Mouse (Mus musculus) right cerebral cortex, postnatal 14 days (tissue): ENCODE measurements at regions not wholly inside any gene's neighbourhood (a gene's known extent, or its start where the extent isn't known, plus 50 kb on each side); places are given as distances from the start of the nearest gene placed in this dataset.

Experiments used
- DNase-seq: peaks from one replicate; pipeline ENCODE4 v3.0.0; 2022

DNA sequence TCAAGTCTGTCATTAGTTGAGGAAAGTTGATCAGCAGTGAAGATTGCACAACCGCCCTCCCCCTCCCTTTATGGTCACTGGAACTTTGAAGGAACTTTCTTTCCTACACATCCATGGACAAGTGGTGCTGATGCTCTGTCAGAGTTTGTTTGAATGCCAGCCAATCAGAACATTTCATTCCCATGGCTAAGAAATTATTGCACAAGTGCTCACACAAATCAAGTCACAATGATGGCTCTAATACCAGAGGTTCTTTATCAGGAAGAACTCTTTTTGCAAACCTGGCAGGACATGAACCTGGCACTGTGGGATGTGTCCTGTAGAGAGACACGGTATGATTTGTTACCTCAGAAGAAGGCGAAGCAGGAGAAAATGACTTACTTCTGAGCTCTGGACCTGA, 54.3 kb upstream of the Spry2 start:
- DNase-seq, result no peak

DNA sequence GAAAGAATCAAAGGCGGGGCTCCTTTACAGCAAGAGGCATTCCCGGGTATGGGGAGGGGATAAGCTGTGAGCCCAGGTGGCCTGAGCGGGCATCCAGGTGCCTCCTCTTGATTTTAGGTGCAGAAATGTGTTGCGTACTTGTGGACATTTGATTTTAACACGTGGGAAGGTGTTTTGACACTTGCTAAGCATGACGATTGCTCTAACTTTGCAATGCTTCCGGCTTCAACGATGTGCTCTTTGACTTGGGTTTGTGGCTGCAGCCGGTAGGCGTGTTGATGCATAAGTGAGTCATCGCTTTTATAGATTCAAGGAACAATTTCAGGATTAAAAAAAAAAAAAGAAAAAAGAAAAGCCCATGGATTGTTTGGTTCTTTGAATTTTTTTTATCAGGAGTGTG, 58.5 kb upstream of the Spry2 start:
- no peak for DNase-seq

DNA sequence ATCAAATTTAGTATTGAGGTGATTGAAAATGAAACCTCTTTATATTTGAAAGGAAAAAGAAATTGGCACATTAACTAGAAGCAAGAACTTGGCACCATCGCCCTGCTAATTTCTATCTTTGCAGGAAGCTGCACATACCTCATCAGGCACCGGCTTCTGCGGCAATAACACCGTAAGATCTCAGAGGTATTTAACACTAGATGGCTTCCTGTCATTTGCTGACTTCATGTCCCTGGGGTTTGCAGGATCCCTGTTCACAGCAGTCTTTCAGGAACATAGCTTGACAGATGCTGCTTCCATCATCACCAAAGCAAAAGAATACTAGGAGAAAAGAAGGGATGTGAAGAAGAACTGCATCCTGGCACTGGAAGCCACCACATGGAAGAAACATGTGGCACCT, 60.2 kb upstream of the Spry2 start:
- DNase-seq, result no peak

DNA sequence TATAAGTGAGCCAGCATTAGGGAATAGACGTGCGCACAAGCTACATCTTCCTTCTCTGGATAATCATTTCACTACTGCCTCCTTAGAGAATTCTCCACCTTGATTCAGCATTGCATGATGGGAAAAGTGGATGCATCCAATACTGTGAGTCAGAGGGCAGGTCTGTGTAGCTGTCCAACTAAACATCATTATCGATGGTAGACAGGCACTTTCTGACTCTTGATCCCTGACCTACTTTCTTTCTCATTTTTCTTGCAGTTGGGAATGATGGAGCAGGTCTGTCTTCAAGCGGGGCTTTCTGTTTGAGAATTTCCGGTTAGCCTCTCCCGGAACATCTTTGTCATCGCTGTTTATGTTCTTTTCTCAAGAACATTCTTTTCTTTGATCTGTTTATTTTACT, 61.4 kb upstream of the Spry2 start:
- no peak for DNase-seq

DNA sequence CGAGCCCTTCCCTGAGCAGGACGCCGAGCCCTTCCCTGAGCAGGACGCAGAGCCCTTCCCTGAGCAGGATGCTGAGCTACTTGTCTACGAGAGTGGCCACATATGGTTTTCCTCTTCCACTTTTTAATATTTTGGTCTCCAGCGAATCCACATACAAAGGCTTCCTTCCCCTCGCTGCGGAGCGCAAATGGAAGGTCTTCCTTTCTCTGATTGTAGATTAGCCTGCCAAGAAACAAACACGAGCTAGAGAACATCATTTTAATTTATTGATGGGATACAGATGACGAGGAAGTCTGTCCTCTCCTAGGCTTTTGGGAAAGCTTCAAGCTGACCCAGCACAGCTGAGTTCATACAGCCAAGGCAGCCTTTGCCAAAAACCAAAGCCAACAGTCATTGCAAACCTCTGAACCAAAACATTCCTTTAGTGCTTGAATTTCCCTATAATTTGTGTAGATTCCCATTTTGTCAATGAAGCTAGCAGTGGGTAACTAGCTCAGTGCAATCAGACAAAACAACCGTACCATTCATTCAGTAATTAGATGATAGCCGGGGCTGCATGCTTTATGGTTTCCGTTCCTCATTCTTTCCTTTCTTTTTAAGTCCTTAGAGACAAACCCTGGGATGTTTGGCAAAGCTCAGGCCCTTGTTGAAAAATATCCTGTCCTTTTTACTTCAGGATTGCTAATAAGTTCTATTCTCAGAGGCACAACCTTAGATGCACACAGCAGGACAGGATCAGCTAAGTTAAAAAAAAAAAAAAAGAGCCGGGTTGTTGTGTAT, 83.1 kb upstream of the Spry2 start:
- no peak for DNase-seq

DNA sequence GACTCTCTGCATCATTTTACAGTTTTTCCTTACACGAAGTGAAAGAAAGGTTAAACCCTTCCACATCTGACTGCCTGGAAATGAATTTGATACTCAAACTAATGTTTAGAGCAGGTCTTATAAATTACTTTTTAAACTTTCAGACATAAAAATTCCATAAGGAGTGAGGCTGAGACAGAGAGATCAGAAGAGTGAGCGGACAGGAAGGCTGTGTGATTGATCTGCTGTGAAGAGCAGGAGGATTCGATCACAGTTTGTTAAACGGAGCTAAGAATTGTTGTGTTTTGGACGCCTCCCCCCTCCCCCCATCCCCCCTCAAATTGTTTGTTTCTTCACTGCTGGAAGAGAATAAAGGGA, 83.7 kb upstream of the Spry2 start:
- no peak for DNase-seq

DNA sequence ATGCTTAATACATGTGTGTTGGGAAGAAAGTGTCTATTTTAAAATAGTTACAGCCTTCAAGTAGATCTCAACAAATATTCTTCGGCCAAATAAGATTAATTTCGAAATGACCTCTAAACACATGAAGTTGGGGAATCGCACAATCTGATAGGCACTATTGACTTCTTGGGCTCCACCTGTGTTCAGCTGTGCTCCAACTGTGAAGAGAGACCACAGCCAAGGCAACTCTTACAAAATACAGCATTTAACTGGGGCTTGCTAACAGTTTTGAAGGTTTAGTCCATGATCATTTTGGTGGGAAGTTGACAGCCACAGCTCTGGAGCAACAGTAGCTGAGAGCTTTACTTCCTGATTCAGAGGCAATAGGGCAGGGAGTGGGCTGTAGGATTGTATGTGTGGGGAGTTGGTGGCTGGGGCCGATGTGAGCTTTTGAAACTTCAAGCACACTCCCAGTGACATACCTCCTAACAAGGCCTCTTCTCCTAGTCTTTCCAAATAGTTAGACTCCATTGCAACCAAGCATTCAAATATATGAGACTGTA, 90.8 kb upstream of the Spry2 start:
- DNase-seq, result no peak

DNA sequence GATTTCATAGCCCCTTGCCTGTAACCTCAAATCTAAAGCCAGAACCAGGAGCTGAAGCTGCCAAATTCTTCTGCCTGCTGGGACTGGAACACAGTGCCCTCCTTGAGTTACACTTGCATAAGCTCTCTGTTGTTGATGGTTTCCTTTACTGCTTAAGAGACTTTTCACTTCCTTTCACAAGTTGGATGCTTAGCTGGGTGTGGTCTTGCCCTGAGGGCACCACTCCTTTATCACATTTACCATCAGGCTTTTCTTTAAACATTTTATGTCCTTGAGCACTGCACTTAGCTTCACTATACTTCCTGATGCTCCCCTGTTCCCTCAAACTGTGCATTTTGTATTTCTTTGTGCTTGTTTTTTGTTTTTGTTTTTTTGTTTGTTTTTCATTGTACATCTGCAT, 92.1 kb upstream of the Spry2 start:
- no peak for DNase-seq

DNA sequence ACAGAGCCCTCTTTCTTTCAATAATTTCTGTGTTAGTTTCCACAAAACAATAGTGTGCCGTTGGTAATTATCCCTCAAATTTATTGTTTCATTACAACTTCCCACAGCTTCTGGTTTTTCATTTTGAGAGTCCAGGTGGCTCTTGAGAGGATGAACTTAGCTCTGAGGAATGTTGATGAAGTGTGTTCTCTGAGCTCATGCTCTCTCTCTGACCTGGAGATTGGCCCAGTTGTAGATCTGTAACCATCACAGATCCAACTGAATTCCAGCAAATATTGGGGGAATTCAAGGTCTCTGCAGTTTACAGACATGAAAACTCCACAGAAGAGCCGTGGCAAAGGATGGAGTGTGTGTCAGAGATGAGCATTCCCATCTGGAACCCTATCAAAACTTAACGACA, 96.5 kb upstream of the Spry2 start:
- DNase-seq, result no peak

DNA sequence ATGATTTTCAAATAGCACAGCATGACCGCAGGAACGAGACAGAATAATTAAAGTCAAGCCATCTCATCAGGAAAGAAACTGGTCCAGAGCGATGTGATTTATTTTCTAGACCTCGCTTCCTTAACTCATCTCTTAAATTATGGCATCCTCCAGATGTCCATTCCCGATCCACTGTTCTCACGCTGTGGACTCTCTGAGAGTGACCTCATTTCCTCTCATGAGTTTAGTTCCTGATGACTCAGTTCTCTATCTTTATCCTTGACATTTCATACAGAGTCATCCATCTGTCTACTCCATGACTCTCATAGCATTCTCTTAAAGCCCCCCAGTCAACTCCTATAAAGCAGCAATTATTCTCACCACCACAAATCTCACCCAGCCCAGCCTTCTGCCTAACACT, 103.2 kb upstream of the Spry2 start:
- DNase-seq, result no peak

DNA sequence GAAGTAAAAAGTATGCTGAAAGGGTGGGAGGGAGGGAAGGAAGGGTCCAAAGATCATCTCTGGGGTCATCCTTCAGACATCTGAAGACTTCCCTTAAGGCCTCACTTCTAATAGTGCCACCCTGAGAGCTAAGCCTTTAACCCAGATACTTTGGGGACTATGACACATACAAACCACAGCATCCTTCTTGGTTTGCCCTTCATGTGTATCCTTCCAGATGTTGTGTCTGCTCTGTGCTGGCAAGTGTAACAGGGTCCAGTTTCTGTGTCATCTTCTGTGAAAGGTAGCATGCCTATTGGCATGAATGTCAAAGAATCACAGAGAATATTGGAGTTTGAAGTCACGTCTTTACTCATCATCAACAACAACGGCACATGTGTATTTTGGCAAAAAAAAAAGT, 98.2 kb upstream of the Trim52 start:
- no peak for DNase-seq

DNA sequence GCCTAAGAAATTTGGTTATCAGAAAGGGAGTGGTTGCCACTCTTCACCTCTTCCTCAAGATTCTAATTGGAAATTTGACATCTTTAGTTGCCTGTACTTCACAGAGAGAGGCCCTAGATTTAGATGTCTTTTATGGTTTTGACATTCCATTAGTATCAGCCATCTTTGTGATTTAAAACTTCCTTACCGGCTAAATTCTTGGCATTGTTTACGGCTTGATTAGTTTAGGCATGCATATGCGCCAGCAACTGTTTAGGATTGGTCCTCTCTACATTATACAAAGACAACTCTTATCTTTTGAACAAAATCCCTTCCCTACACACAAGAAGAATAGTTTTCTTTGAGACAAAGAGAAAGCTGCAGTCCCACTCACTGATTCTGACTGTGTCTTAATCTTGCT, 97.0 kb upstream of the Trim52 start:
- no peak for DNase-seq

DNA sequence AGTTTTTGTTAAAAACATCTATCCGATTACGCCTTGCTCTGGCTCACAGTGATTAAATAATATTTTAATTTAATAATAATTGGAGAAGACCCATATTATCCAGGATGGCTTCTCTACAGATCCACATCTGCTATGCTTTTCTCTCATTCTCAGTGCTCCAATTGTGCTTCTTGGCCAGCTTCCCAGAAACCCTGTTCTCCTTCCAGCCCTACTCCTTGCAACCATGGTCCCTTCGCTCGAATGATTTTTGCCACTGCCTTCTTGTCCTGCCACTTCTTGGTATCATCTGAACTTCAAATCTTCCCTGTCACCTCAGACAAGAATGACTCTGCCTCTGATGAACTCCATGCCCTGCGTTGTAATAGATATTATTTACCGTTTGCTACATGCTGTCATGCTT, 95.0 kb upstream of the Trim52 start:
- peak; percentile 12 for DNase-seq

DNA sequence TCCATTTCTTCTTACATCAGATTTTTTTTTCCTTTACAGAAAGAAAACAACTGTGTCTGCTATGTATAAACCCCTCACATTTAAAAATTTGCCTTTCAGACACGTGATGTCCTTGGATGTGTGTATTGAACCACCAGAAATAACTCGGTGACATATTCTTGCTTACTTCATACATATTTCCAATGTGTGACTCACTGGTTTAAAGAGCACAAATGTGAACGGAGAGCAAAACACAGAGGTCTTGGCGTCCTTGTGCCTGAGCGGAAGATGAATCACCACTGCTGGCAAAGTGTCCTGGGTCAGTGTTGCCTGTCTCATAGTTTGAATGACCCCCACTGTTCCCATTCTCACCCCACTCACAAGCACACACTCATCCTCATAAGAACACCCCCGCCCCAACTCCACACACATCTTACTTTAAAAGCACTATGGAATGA, 94.0 kb upstream of the Trim52 start:
- DNase-seq, result peak; percentile 6

DNA sequence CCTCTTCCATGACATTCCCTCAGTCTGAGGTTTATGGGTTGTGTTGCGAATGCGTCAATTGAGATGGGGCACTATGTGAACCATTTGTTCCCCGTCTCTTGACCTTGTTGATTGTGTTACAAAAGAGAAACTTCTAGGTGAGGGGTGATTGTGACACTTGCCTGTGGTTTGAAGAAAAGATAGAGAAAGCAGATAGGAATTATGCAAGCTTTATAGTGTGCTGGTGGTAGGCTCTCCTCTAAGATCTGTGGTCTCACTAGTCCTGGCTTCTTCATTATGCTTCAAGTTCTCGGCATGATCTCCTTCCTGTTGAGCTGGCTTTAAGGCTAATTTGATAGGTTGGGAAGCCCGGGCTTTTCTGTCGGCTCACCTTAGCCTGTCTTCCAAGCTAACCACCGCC, 83.2 kb upstream of the Trim52 start:
- DNase-seq, result no peak

DNA sequence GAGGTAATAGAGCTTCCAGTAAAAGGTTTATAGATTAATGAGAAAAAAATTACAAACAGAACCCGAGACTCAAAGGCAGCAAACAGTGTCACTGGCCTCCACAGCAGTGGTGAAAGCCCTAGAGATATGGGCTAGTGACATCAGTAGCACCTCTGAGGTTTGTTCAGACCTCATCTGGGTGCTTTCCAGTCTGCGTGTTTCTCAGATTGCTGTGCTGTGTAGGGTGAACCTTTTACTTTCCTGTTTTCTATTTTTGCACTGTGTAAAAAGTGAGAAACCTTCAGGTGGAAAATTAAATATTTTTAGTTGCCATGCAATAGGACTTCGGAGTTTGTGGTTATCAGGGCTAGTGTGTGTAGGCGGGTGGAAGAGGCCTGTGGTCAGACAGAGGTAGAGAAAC, 79.2 kb upstream of the Trim52 start:
- no peak for DNase-seq

DNA sequence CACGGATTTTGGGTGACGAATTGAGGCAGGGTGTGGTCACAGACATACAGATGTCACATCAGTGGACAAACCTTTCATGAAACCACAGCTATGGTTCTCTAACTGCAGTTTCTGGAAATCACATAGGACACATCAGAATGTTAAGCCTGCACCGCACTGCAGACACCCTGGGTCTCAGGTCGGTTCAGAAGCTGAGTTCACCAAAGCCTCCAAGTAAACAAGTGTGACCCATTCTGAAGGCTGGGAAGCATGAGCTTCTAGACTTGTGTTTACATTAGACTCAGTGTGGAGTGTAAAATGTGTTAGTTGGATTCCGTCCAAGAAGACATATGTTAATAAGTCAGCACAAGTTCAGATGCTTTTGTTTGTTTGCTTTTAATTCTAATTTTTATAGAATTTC, 78.3 kb upstream of the Trim52 start:
- no peak for DNase-seq

DNA sequence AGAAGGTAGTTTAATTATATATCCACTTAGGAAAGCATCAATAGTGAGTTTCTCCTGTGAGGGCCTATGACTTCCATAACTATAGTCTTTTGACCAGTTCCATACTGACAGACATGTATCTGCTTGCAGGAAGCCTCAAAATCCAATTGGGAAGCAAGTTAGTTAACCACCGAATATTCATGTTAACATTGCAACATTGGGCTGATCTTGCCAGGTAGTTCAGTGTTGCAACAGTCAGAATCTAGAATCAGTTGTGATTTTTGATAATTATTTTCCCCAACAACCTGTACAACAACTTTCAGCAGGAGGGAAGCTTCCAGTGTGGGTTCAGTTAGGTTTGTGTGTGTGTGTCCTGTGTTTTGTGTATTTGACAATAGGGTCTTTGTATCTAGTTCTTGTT, 74.9 kb upstream of the Trim52 start:
- DNase-seq, result no peak

DNA sequence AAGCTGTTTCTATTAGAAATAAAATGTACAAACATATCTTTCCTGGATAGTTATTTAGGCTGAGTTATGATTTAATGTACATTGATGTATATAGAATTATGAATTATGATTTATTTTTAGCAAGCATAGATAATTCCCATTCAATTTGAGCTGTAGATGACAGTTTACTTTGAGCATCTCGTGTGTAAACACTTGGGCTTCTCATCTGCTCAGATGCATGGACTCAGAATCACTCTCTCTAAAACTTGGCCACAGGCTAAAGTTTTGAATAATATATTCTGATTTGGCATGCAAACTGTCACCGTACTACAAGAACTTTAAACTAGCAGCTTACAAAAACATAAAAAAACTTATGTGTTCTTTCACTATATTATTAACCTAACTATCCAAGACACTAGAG, 72.2 kb upstream of the Trim52 start:
- no peak for DNase-seq

DNA sequence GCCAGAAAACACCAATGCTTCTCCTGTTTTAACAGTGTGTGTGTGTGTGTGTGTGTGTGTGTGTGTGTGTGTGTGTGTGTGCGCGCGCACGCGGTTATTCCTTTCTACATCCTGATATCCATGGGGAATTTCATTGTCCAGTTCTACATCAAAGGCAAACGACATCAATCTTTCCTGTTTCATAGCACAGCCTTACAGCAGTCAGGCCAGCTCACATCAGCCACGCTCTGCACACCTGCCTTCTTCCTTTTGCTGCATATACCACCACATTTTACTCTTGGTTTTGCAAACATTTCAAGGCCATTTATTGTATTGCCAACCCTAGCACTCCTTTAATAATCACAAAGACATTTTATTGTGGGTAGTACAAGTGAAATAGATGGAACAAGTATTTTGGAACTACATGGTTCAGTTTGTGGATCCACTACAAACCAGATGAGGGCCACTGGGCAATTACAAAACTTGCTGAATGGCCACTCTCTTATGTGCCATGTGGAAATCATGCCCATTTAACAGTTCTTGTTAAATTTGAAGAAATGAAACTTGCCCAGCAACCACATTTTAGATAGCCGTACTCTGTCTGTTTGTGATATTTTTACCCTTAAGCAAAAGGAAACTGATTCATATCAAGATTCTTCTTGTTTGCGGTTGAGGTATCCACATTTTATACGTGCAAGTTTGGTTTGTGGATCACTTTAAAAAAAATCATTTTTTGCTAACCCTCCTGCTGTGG, 70.9 kb upstream of the Trim52 start:
- DNase-seq, result no peak

DNA sequence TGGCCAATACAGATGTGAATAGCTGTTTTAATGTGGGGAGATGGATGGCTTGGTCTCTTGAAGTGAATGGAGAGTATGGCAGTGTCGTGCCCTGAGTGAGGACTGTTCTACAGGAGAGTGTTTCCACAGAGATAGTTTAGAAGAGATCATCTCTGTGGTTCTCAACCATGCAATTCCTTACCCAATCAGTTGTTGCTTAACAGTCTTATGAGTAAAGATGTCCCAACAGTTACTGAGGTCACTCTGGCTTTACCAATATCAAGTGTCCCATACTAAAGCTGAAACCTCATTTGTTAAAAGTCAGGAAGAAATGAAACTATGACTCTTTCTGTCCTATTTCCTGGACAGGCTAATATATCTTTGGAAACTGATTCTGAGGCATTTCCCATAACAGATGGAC, 61.7 kb upstream of the Trim52 start:
- DNase-seq, result no peak

DNA sequence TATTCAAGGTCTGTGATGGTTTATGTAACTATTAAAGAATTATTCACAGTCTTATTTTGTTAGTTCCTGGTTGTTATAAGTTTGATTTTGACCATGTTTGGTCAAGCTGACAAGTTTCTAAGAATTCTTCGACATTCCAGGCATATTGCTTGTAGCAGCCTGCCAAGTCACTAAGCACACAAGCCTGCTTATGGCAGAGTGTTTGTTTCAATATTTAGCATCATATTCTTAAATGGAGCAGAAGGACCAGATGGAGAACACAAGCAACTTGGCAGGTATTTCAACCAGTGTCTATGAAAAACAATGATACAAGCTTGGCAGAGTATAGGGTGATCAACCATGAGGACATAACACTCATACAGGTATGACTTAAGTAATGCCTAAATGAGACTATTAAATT, 55.8 kb upstream of the Trim52 start:
- no peak for DNase-seq

DNA sequence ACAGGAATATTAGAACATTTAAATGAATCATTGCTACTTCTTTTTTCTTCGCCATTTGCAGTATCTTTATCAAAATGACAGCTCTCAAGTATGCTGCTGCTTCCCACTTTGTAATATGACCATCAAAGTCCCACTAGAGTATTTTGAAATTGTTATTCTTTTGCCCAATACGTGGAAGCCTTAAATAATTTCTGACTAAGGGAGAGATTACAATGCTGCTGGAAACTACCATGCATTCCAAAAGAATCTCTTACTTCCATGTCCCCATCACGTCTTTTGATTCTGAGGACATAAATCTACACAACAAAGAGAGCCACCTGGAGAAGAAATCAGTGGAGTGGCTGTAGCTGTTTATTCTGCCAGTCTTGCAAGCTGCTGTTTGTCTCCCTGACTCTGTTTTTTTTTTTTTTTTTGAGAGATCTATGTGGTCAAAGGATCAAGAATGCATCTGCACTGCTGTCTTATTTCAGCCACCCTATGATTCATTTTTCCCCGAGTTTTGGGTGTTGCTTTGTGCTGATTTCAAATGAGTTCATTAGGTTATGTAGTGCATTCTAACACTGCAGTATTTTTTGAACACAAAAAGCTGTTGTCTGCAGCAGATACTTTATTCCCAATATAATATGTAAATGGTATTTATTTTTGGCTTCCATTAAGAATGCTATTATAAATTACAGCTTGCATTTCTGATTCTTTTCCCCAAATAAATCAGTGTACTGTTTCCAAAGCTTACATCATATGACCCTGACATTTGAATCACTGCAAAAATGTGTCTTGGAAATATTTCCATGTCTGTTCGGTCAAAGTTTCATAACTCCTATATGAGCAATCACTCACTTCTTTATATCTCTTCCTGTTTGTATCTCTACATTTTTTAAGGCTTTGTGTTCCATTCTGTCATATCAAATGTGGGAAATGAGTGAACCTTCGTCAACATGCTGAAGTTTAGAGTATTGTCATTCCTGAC, 53.1 kb upstream of the Trim52 start:
- DNase-seq, result no peak
